Mouse (Mus musculus) heart, adult 2 months (tissue): ENCODE data around the gene BC034090.

Experiments
- CTCF ChIP-seq: fragments of 200-600 bp; IDR thresholded peaks from 2 replicates; pipeline ENCODE4 v1.8.1; 2022; ENCODE audit warnings: antibody characterized with exemption, mild to moderate bottlenecking, moderate library complexity
- POLR2A ChIP-seq: fragments of 200-500 bp; IDR thresholded peaks from 2 replicates; pipeline ENCODE4 v1.6.1; 2011; ENCODE audit warnings: mild to moderate bottlenecking, low read depth, low read length, control low read depth; ENCODE audit not compliant: insufficient read depth

DNA sequence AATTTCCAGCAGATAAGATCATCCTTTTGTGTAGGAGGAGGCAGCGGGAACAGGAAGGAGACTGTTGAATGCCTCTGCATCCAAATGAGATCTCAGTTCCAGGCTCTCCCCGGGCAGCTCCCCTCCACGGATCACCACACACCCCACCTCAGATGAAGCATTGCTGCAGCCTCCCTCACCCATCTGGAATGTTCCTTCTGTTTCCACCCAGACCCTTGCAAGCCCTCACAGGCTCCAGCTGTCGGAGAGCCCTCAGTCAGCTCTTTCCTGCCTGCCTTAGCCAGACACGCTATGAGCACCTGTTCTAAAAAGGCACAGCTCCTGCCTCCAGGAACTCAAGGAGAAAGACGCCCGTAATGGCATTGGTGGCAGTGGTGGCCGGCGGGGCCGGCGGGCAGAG, 6.9 kb downstream of the BC034090 start:
- TF ChIP-seq POLR2A (no peak), CTCF (no peak)
